Mouse (Mus musculus): ENCODE data around the gene Dapk1.

Gene Dapk1

DNA sequence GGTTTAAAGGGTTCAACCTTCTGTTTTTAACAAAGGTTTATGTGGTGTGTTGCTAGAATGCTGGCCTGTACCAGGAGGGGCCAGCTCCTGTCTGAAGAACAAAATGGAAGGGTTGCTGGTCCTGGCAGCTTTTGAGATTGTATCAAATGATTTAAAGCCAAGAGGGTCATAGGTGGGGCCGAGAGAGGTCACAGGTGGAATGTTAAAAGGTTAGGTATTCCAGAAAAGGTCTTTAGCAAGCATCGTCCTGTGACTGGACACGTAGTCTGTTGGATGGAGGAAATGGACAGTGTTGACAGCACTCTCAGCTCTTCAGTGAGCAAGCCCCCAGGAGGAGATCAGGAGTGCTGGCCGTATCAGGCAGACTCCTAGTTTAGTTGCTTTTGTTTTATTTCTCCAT, 73.7 kb downstream of the Dapk1 start:
- POLR2A ChIA-PET, result interaction anchor here in 2 of 4 experiments (0.5 to 2.3 kb wide), 5 partner anchors 8 to 305 kb away, joined by 3 to 5 read pairs (median 3); no protein-coding TSS in a partner anchor
- CTCF ChIA-PET, result interaction anchor here in 1 of 4 experiments (0.6 kb wide), 1 partner anchor 9 kb away, joined by 3 read pairs; no protein-coding TSS in a partner anchor

DNA sequence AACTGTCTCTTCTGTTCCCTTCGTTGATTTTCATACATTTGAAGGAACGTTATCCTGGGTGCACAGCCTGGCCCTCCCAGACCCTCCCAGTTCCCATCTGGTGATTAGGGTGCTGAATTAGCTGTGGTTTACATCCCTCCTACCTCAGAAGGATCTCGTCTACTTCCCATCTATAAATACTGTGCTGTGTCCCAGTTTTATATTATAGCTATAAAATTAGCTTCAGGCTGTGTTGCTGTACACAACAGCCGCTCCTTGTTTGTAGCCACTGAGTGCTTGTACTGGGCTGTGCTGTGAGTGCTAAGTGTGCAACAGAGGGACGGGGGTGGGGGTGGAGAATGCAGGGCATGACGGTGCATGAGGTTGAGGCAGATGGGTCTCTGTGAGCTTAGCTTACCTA, 77.2 kb downstream of the Dapk1 start:
- POLR2A ChIA-PET, result no interaction called here

DNA sequence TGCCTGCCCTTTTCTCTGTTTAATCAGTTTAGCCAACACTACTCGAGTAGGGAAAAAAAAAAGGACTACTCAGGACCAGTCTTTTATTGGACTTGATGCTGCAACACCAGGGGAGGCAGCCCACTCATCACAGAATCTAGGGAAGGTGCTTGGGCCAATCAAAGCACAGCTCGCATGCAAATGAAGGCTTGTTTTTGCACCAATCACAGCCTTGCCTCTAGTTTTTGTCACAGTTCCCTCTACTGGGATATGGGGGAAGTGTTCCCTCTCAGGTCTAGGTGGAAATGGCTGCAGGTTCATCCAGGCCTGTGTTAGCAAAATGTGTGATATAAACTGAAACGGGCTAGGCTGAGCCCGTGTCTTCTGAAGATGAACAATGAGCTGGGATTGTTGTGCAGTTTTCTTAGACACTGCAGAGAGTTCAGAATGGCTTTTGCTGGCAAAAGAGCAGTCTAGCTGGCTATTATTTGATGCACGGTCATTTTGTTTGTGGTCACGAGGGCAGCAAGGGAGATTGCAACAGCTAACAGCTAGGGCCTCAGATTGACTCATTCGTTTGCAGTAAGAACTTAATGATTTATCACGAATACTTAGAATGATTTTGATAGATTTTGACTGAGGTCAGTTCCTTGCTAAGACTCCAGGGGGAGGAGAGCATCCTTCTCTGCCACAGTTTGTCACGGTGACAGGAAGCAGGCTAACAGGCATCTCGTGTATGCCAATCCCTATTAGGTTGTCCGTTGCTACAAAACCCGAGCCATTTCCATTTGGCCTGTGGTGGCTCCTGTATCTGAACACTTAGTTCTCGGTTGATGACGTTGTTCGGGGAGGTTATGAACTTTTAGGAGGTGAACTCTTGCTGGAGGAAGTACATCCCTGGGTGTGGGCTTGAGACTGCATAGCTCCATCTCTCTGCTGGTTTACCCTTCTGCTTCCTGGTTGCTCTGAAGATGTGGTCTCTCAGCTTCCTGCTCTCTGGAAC, 81.3 kb downstream of the Dapk1 start:
- ChIA-PET POLR2A (interaction anchor here (0.5 to 1.2 kb wide), 5 partner anchors 8 to 80 kb away, joined by 3 read pairs; no protein-coding TSS in a partner anchor), CTCF (interaction anchor here in 1 of 4 experiments (0.5 to 0.7 kb wide), 2 partner anchors 176 to 1340 kb away, joined by 3 to 6 read pairs; no protein-coding TSS in a partner anchor)

More for the DNA sequence above, 77.2 kb downstream of the Dapk1 start:
- CTCF ChIA-PET, result no interaction called here

DNA sequence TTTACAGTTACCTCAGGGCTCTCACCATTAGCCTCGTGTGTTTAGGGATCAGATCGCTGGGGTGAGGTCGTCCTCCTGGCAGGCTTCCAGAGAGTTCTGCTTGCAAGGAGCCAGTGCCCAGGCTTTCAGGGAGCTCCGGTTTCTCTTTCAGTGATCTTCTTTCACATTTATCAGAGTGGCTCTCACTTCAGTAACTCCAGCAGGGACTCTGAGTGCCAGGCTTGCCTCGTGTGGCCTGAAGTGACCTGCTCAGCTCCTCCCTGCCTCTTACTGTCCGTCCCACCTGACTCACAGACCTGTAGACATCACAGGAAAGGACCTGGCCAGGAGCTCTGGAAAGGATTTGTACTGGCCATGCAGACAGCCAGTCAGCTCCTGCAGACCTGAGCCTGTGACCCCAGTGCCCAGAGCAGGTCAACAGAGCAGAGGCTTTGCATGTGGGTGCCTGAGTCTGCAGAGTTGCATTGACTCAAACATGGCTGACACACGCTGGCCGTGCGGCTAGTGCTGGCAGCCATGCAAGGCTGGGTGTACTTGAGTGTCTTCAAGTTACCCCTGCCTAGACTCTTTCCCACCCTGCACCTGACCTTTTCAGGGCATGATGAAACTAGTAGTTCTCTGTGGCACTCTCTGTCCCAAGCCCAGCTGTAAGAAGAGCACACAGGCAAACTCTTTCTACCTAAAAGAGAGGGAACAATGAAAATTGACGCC, 82.5 kb downstream of the Dapk1 start:
- POLR2A ChIA-PET, result interaction anchor here in 2 of 4 experiments (1.1 to 1.2 kb wide), 2 partner anchors 9 to 28 kb away, joined by 3 read pairs; no protein-coding TSS in a partner anchor
- CTCF ChIA-PET, result interaction anchor here in 2 of 4 experiments (0.5 to 1.1 kb wide), 2 partner anchors 74 to 202 kb away, joined by 3 read pairs; no protein-coding TSS in a partner anchor

DNA sequence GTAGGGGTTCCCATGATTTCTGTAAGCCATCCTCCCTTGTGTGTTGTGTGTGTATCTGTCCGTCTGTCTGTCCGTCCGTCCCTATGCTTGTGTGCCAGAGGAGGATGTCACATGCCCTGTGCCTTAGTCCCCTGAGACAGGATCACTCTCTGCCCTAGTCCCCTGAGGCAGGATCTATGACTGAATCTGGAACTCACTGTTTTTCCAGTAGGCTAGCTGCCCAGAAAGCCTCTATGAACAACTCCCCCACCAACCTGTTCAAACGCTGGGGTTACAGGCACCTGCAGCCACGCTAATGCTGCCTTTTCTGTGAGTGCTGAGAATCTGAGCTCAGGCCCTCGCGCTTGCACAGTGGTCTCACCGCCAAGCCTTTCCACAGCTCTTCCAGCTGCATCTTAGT, 83.1 kb downstream of the Dapk1 start:
- ChIA-PET POLR2A (interaction anchor here in 2 of 4 experiments (1.1 kb wide), 2 partner anchors 10 to 12 kb away, joined by 3 to 5 read pairs; no protein-coding TSS in a partner anchor), CTCF (interaction anchor here in 2 of 4 experiments (0.6 to 1.2 kb wide), 4 partner anchors 14 to 217 kb away, joined by 3 read pairs; no protein-coding TSS in a partner anchor)

DNA sequence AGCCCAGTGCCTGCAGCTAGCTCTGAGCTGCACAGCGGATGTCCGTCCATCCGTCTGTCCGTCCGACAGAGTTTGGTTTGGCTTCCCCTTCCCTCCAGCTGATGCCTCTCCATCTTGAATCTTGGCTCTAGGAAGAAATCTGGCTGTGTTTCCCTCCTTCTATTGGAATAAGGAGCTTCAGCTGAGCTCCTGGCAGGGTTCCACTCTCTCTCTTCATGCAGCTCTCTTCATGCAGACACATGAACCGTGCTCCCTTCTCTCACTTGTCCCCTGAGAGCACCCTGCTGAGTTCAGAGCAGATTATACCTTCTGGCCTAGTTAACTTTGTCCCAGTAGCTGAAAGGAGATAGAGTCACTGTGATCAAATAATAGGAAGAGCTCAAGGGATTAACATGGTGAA, 83.5 kb downstream of the Dapk1 start:
- ChIA-PET POLR2A (interaction anchor here in 2 of 4 experiments (1.1 kb wide), 2 partner anchors 10 to 11 kb away, joined by 3 to 5 read pairs; no protein-coding TSS in a partner anchor), CTCF (interaction anchor here in 2 of 4 experiments (0.6 to 1.2 kb wide), 5 partner anchors 14 to 217 kb away, joined by 3 to 7 read pairs (median 3); no protein-coding TSS in a partner anchor)

DNA sequence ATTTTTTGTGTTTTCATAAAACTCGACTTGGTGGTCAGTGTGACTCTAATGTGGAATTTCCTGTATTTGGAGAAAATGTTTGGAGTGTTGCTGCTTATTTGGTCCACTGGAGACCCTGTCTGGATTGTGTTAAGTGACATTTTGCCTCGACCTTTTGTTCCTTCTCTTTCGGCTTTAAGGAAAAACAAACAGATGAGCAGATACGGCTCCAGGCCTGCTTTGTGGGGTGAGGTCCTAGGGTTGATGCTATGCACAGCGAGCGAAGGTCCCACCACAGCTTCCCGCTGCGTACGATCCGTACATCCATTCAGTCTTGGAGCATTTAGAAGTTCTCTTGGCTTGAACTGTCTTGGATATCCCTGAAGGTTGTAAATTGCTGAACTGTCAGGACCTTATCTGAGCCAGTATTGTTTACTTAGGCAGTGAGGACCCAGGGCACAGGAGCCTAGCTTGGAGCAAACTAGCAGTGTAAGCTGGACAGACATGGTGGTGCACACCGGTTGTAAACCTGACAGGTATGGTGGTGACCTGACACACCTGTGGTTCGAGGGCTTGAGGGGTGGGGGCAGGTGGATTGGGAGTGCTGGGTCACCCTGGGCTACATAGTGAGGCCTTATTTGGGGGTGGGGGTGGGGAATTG, 84.4 kb downstream of the Dapk1 start:
- POLR2A ChIA-PET, result interaction anchor here in 2 of 4 experiments (0.6 to 1.2 kb wide), 6 partner anchors 10 to 131 kb away, joined by 3 to 5 read pairs (median 4); no protein-coding TSS in a partner anchor
- CTCF ChIA-PET, result interaction anchor here in 3 of 4 experiments (0.7 to 1.2 kb wide), 3 partner anchors 60 to 1131 kb away, joined by 3 to 7 read pairs (median 3); no protein-coding TSS in a partner anchor

DNA sequence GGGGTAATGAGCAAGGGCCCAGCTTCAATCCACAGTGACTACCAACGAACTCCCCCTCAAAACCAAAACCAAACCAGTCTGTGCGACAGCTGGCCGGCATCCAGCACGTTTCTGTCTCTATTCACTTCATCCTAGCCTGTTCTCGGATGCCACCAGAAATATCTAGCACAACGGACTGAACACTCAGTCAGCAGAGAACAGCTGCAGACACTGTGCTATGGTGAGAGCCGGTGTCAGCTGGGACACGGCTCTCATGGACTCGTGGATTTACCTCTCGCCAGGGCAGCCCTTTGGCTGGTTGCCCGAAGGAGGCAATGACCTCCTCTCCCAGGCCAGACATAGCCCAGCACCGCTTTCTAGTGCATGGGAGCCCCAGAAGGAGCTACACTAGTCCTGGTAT, 85.2 kb downstream of the Dapk1 start:
- POLR2A ChIA-PET, result interaction anchor here in 2 of 4 experiments (0.6 to 2.0 kb wide), 3 partner anchors 12 to 77 kb away, joined by 3 to 5 read pairs (median 3); no protein-coding TSS in a partner anchor

DNA sequence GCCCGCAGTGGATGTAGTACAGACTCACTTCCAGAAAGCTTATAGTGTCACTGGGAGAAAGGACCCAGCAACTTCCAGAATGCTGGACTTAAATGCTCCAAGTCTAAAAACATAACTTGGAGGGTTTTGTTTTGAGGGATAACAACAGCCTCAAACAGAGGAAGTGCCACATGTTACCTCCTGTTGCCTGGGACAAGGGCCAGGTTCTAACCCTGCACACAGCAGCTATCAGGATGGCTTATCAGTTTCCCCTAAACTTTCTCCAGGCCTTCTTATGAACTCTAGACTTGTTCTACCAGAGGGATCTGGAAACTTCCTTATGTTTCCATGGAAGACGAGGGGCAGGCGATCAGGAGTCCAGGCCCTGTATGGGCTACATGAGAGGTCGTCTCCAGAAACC, 85.7 kb downstream of the Dapk1 start:
- CTCF ChIA-PET, result no interaction called here
- POLR2A ChIA-PET, result interaction anchor here in 2 of 4 experiments (0.6 to 2.0 kb wide), 3 partner anchors 12 to 78 kb away, joined by 3 to 5 read pairs (median 3); no protein-coding TSS in a partner anchor

More for the DNA sequence above, 85.2 kb downstream of the Dapk1 start:
- CTCF ChIA-PET, result no interaction called here

DNA sequence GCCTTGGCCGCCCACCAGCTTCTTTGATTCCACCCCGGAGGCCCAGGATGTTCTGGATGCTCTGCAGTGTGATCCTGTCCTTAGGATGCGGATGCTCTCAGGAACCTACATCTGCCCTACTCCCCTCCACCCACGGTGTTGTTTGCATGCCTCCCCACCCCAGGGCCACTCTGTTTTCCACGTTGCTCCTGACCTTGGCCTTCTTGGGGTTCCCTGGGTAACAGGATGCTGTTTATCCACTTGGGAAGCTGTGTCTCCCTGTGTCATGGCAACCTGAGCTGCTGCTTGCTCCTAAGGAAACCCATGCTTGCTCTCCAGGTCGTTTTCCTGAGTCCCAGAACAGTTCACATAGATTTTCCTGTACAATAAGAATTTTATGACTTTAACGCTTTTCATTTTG, 86.1 kb downstream of the Dapk1 start:
- CTCF ChIA-PET, result no interaction called here
- POLR2A ChIA-PET, result interaction anchor here in 2 of 4 experiments (0.5 to 2.0 kb wide), 2 partner anchors 12 to 1510 kb away, joined by 3 to 5 read pairs; no protein-coding TSS in a partner anchor

DNA sequence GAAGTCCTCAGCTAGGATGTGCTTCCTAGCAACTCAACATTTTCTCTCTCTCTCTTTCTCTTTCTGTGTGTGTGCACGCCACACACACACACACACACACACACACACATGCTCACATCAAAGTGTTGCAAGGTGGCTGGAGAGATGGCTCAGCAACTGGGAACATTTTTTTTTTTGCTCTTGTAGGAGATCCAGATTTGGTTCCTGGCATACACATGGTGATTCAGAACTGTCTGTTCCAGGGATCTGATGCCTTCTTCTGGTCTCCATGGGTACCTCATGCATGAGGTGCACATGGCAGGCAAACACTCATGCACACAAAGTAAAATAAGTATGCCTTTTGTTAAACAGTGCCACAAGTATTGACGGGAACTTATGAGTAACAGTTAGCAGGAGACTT, 89.2 kb downstream of the Dapk1 start:
- ChIA-PET CTCF (no interaction called here), POLR2A (no interaction called here)

DNA sequence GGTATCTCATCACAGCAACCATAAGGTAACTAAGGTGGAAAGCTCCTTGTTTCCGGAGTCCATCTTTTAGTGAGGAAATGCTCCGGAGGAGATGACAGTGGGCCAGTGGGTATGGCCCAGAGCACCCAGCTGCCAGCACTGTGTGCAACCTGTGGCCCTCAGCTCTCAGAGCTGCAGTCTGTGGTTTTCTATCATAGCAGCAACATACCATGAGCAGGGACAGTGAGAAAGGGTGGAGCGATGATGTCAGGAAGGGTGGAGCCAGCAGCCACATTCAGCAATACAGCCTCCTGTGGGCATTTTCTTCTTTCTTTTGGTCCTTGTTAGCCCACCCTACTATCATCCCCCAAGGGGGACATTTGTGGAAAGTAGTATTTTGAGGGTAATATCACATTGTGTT, 90.2 kb downstream of the Dapk1 start:
- ChIA-PET POLR2A (interaction anchor here in 2 of 4 experiments (0.7 to 1.0 kb wide), 2 partner anchors 20 to 90 kb away, joined by 3 read pairs; partner anchors contain the start of gene Dapk1 (in 1 of the 2)), CTCF (interaction anchor here in 3 of 4 experiments (0.7 to 1.2 kb wide), 3 partner anchors 57 to 1757 kb away, joined by 3 to 4 read pairs (median 3); no protein-coding TSS in a partner anchor)

DNA sequence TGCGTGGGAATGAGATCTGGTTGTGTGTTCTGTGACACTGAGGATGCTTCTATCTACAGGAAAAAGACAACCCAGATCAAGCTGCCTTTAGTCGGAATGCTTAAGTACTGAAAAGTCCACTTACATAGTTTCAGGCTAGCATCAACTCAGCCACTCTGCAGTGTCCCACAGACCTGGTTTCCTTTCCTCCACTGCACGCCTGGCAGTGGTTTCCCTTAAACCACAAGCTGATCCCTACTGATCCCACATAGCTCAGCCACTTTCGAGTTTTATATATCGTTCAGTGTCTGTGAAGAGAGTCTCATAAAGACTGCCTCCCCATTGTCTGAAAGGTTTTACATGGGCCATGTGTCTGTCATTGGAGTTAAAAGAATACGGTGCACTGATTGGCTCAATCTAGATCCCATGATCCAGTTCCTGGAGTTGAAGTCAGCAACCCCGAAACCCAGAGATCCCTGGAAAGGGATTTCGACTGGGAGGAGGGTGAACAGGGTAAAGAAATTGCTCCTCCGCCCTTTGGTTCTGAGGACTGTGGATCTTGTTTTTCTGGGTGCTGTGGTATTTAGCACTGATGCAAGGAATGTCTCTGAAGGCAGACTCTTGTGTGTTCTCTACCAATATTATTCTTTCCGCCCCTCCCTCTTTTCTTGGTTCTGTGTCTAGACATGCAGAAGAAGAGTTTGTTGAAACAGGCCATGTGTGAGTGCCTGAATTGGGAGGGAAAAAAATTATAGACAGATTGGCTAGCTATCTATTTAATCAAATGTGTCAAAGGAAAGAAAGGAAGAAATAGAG, 93.6 kb downstream of the Dapk1 start:
- ChIA-PET CTCF (no interaction called here), POLR2A (interaction anchor here in 1 of 4 experiments (1.2 kb wide), 1 partner anchor 10 kb away, joined by 5 read pairs; no protein-coding TSS in a partner anchor)

DNA sequence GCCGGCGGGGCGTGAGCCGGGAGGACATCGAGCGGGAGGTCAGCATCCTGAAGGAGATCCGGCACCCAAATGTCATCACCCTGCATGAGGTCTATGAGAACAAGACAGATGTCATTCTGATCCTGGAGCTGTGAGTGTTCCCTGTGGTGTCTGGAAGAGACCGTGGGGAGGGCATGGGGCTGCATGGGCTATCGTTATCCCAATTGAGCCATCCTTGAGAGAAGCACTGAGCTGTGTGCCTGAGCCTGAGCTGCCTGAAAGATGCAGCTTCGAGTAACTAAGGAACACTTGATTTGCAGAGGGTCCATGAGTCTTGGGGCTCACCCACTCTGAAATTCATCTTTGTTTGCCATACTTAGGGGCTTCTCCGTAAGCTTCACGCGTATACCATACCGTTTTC, 94.6 kb downstream of the Dapk1 start:
- ChIA-PET POLR2A (interaction anchor here in 1 of 4 experiments (1.2 kb wide), 1 partner anchor 11 kb away, joined by 5 read pairs; no protein-coding TSS in a partner anchor), CTCF (no interaction called here)

DNA sequence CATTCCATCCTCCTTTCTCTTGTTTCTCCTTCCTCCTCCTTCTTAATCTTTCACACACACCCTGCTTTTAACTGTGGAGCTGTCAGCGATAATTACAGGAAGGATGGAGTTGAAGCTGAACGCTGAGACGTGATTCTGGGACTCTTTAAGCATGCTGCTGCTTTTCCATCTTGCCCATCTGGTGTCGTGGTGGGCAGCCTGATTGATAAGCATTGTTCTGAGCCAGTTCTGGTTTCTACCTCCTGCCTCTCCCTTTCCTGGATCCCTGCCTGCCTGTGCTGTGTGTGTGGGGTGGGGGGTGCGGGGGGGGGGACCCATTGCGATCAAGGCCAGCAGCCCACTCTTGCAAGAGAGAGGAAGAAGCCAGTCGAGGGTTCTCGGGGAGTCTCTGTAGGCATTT, 95.0 kb downstream of the Dapk1 start:
- ChIA-PET POLR2A (interaction anchor here in 1 of 4 experiments (1.2 kb wide), 1 partner anchor 11 kb away, joined by 5 read pairs; no protein-coding TSS in a partner anchor), CTCF (no interaction called here)

DNA sequence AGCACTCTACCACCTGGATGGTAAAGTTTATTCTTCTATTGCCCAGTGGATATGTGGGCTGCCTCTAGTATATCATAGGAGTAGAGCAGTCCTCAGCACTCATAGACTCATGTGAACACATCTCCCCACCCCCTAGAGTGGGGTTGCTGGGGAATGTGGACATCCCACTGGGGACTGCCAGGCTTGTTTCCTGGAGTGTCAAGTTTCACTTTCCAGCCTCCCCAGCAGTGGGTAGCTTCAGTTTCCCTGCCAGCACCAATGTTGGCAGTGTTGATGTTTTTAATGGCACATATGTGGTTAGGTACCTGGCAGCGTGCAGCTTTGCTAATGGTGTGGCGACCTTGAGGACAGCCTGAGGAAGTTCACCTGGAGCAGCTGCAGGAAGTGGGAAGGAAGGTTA, 96.3 kb downstream of the Dapk1 start:
- POLR2A ChIA-PET, result no interaction called here
- CTCF ChIA-PET, result interaction anchor here in 1 of 4 experiments (0.6 kb wide), 1 partner anchor 11 kb away, joined by 3 read pairs; no protein-coding TSS in a partner anchor

DNA sequence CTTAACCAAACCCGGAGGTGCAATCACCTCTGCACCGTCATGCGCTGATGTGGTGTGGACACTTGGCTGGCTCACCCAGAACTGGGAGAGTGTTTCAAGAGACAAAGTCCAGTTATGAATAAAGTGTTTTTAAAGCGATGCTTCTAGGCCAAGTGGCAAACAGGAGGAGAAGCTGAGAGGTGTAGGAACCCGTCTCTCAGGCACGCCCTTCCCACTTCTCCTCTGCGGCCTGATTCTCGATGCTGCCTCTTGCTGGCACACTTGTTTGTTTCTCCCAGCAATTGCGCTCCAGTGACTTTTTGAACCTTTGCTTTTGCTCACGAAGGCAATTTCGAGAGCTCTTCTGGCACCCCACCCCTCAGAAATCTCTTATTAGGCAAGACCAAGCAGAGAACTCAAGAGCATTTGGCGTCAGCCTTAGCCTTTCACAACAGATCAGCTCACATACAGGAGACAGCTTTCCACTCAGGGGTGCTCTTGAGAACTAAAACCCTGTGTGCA, 100.0 kb downstream of the Dapk1 start:
- CTCF ChIA-PET, result no interaction called here
- POLR2A ChIA-PET, result interaction anchor here in 1 of 4 experiments (1.0 kb wide), 1 partner anchor 20 kb away, joined by 3 read pairs; no protein-coding TSS in a partner anchor
